Mouse (Mus musculus) embryonic facial prominence, embryonic 13.5 days (tissue): ENCODE results near the gene Eaf1. TPM values are rescaled to one million over a fixed set of nuclear protein-coding genes. Genes with fewer than 3 reads are reported as not detected.

Experiments
- ATAC-seq: fragments of 200-750 bp; cut with Nextera tagmentation; 2 replicates; pipeline ENCODE4 v1.8.0; 2017; ENCODE audit warnings: low read depth; ENCODE audit not compliant: insufficient number of reproducible peaks, insufficient read depth, low FRiP score, low TSS enrichment
- H3K27ac ChIP-seq: fragments of 300-500 bp; sonication (generic); 2 replicates; pipeline ENCODE4 v1.5.1; 2015; ENCODE audit warnings: moderate library complexity, mild to moderate bottlenecking, inconsistent platforms
- H3K27me3 ChIP-seq: fragments of 300-500 bp; sonication (generic); 2 replicates; pipeline ENCODE4 v1.6.1; 2015; ENCODE audit warnings: mild to moderate bottlenecking, inconsistent platforms
- H3K36me3 ChIP-seq: fragments of 300-500 bp; sonication (generic); 2 replicates; pipeline ENCODE4 v1.6.1; 2015; ENCODE audit warnings: mild to moderate bottlenecking, inconsistent platforms
- H3K4me1 ChIP-seq: fragments of 300-500 bp; sonication (generic); 2 replicates; pipeline ENCODE4 v1.6.1; 2015; ENCODE audit warnings: inconsistent platforms
- H3K4me2 ChIP-seq: fragments of 300-500 bp; sonication (generic); 2 replicates; pipeline ENCODE4 v1.6.1; 2015; ENCODE audit warnings: moderate library complexity, mild to moderate bottlenecking, inconsistent platforms
- H3K4me3 ChIP-seq: fragments of 300-500 bp; sonication (generic); 2 replicates; pipeline ENCODE4 v1.5.1; 2015; ENCODE audit warnings: mild to moderate bottlenecking, inconsistent platforms
- H3K9ac ChIP-seq: fragments of 300-500 bp; sonication (generic); 2 replicates; pipeline ENCODE4 v1.6.1; 2015; ENCODE audit warnings: mild to moderate bottlenecking, inconsistent platforms
- H3K9me3 ChIP-seq: fragments of 300-500 bp; sonication (generic); 2 replicates; pipeline ENCODE4 v1.6.1; 2016; ENCODE audit warnings: inconsistent platforms
- WGBS: fragments of 180-500 bp; shearing (Covaris S2); methylation state at CpG from one replicate; pipeline ENCODE4 v1.1.7; 2015; ENCODE audit warnings: mixed read lengths; 5-methylcytosine and 5-hydroxymethylcytosine counted together
- polyA plus RNA-seq: library from polyadenylated mRNA; unstranded; fragments of >200 nt; fragmentation: Nextera tagmentation; extraction: Ambion mirVana; gene quantifications from 2 replicates; pipeline ENCODE4 v1.2.1, GENCODE M21; 2015

The Eaf1 gene
- polyA plus RNA-seq, 1 experiment from 2014 or later: 24.9 TPM

DNA sequence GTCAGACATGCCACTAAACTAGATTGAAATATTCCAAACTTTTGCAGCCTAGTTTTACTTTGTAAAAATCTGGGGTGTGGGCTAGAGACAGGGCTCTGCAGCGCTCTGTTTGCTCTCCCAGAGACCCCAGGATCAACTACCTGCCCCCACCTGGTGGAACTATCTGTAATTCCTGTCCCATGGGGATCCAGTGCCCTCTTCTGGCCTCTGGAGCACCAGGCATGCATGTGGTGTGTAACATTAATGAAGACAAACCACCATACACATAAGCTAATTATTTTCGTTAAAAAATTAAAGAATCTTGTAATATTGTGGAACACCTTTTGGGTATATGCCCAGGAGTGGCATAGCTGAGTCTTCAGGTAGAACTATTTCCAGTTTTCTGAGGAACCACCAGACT lies 20.9 kb upstream of the Eaf1 start:
- no peaks in the 10 kb centered on the region for H3K4me1 ChIP-seq
- H3K4me3 ChIP-seq: no peak overlapping the region
- WGBS: 72% methylated on average over 2 of the region's 2 CpGs
- H3K4me2 ChIP-seq: no peak overlapping the region
- peaks cover 3% of the 10 kb centered on the region for H3K36me3 ChIP-seq
- no peak overlapping the region for H3K9ac ChIP-seq
- H3K27ac ChIP-seq: no peak overlapping the region
- no peaks in the 10 kb centered on the region for H3K27me3 ChIP-seq
- H3K9me3 ChIP-seq: no peaks in the 10 kb centered on the region
- no peak for ATAC-seq

DNA sequence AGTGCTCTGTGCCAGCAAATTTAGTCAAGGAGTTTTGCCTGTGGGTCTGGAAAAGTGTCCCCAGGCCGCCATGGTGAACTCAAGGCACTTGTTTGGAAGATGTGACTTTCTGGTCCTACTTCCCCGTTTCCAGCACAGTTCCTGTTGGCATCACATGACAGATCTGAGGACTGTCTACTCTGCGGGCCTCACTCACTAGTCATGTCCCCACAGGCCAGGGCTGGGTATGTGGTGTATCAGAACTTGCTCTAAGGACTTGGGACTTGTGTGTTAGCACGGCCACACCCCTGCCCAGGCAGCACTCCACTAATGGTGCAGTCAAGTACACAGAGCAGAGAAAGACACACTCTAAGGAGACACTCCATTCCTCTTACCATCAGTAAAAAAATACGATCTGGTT lies 11.8 kb upstream of the Eaf1 start:
- no peaks in the 10 kb centered on the region for H3K27me3 ChIP-seq
- no peaks in the 10 kb centered on the region for H3K9me3 ChIP-seq
- H3K4me2 ChIP-seq: no peak overlapping the region
- no peak overlapping the region for H3K9ac ChIP-seq
- H3K4me1 ChIP-seq: no peaks in the 10 kb centered on the region
- ATAC-seq: no peak
- no peak overlapping the region for H3K4me3 ChIP-seq
- 88% methylated on average over 5 of the region's 5 CpGs for WGBS
- peaks cover 93% of the 10 kb centered on the region for H3K36me3 ChIP-seq
- no peak overlapping the region for H3K27ac ChIP-seq

GRCm38 (mm10) chr14:31486465-31486864 lies 7.7 kb upstream of the Eaf1 start:
- H3K27ac ChIP-seq: no peak overlapping the region
- WGBS: 76% methylated on average over 4 of the region's 4 CpGs
- no peaks in the 10 kb centered on the region for H3K9me3 ChIP-seq
- no peaks in the 10 kb centered on the region for H3K4me1 ChIP-seq
- no peak overlapping the region for H3K9ac ChIP-seq
- peaks cover 94% of the 10 kb centered on the region for H3K36me3 ChIP-seq
- H3K27me3 ChIP-seq: no peaks in the 10 kb centered on the region
- no peak overlapping the region for H3K4me3 ChIP-seq
- no peak overlapping the region for H3K4me2 ChIP-seq
- ATAC-seq: no peak

DNA sequence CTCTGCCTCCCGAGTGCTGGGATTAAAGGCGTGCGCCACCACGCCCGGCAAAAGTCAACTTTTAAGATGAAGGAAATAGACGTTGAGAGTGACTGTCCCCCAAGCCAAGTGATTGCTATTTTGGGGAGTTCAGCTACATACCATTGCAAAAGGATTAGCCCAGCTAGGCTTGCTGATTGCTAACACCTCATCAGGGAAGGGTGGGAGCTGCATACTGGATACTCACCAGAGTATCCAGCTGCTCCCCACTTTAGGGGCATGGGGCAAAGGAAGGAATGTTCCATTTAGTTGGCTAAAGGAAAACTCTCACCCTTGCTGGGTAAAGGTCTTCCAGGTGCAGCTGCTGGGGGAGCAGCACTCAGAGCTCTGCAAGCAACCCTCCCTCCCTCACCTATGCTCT lies 6.1 kb upstream of the Eaf1 start:
- Histone ChIP-seq H3K36me3 (peaks cover 92% of the 10 kb centered on the region), H3K4me3 (no peak overlapping the region)
- 92% methylated on average over 6 of the region's 6 CpGs for WGBS

DNA sequence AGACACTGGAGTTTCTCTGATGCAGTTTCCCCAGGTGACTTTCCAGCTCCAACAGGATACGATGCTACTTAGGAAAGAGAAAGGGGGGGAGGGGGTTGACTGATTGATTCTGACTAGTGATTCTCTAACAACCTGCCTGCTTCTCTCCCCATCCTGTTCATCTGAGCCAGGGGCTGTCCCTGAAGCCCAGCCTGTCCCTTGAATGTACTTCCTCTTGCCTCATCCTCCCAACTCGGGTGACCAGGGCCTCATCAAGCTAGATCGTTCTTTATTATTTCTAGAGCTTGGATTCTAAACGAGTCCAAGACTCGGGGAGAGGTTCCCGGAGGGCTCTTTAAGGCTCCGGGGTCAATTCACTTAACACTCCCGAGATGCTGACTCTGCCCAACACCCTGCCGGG lies 298 bp upstream of the Eaf1 start:
- 35% methylated on average over 9 of the region's 9 CpGs for WGBS
- ATAC-seq: no peak

More for the DNA sequence above, 6.1 kb upstream of the Eaf1 start:
- no peak overlapping the region for H3K4me2 ChIP-seq
- no peak overlapping the region for H3K27ac ChIP-seq
- no peaks in the 10 kb centered on the region for H3K9me3 ChIP-seq
- H3K9ac ChIP-seq: no peak overlapping the region
- H3K27me3 ChIP-seq: no peaks in the 10 kb centered on the region
- peaks cover 7% of the 10 kb centered on the region for H3K4me1 ChIP-seq
- ATAC-seq: no peak

GRCm38 (mm10) chr14:31494975-31495455 lies 816 bp downstream of the Eaf1 start, which contains the start of gene Mettl6:
Gene Mettl6 (minus strand): TSS chr14:31495040.
- H3K4me1 ChIP-seq: peaks cover 39% of the 10 kb centered on the region
- H3K4me3 ChIP-seq: peak within 1 kb of the TSS; percentile 94
- 0% methylated on average over 49 of the region's 49 CpGs for WGBS
- H3K27me3 ChIP-seq: no peaks in the 10 kb centered on the region
- ATAC-seq: peak; percentile 89
- H3K9me3 ChIP-seq: no peaks in the 10 kb centered on the region
- H3K9ac ChIP-seq: peak within 1 kb of the TSS; percentile 89
- H3K36me3 ChIP-seq: peaks cover 48% of the 10 kb centered on the region
- peak within 1 kb of the TSS; percentile 93 for H3K27ac ChIP-seq
- H3K4me2 ChIP-seq: peak within 1 kb of the TSS; percentile 94

More for the DNA sequence above, 298 bp upstream of the Eaf1 start:
- Histone ChIP-seq H3K36me3 (peaks cover 49% of the 10 kb centered on the region), H3K27ac (no peak overlapping the region), H3K27me3 (no peaks in the 10 kb centered on the region), H3K4me1 (peaks cover 39% of the 10 kb centered on the region), H3K4me3 (peak overlapping the region; percentile 94), H3K9ac (peak overlapping the region; percentile 89), H3K4me2 (peak overlapping the region; percentile 94), H3K9me3 (no peaks in the 10 kb centered on the region)

- peak overlapping the region; percentile 89 for H3K9ac ChIP-seq
- 3% methylated on average over 8 of the region's 8 CpGs for WGBS
- peaks cover 39% of the 10 kb centered on the region for H3K4me1 ChIP-seq
- H3K9me3 ChIP-seq: no peaks in the 10 kb centered on the region
- H3K4me3 ChIP-seq: peak overlapping the region; percentile 94
- ATAC-seq: no peak
- peak overlapping the region; percentile 93 for H3K27ac ChIP-seq
- peaks cover 48% of the 10 kb centered on the region for H3K36me3 ChIP-seq
- H3K27me3 ChIP-seq: no peaks in the 10 kb centered on the region
- peak overlapping the region; percentile 94 for H3K4me2 ChIP-seq
These were observed 1.3 kb downstream of the Eaf1 start for GRCm38 (mm10) chr14:31495538-31495937.

GRCm38 (mm10) chr14:31496241-31496646 lies 2.0 kb downstream of the Eaf1 start:
- Histone ChIP-seq H3K9ac (peak overlapping the region; percentile 89), H3K9me3 (no peaks in the 10 kb centered on the region), H3K36me3 (peaks cover 43% of the 10 kb centered on the region), H3K27ac (peak overlapping the region; percentile 93; the same call in 1 of the 2 replicates), H3K27me3 (no peaks in the 10 kb centered on the region), H3K4me3 (peak overlapping the region; percentile 94), H3K4me1 (peaks cover 39% of the 10 kb centered on the region), H3K4me2 (peak overlapping the region; percentile 94)
- WGBS: 39% methylated on average over 7 of the region's 7 CpGs
- ATAC-seq: no peak

- no peaks in the 10 kb centered on the region for H3K9me3 ChIP-seq
- H3K9ac ChIP-seq: no peak overlapping the region
- H3K4me3 ChIP-seq: no peak overlapping the region
- H3K27me3 ChIP-seq: no peaks in the 10 kb centered on the region
- no peak for ATAC-seq
- WGBS: 71% methylated on average over 1 of the region's 1 CpGs
- H3K27ac ChIP-seq: no peak overlapping the region
- H3K36me3 ChIP-seq: peaks cover 58% of the 10 kb centered on the region
- peaks cover 20% of the 10 kb centered on the region for H3K4me1 ChIP-seq
- no peak overlapping the region for H3K4me2 ChIP-seq
These were observed 5.3 kb downstream of the Eaf1 start for GRCm38 (mm10) chr14:31499526-31499925.

DNA sequence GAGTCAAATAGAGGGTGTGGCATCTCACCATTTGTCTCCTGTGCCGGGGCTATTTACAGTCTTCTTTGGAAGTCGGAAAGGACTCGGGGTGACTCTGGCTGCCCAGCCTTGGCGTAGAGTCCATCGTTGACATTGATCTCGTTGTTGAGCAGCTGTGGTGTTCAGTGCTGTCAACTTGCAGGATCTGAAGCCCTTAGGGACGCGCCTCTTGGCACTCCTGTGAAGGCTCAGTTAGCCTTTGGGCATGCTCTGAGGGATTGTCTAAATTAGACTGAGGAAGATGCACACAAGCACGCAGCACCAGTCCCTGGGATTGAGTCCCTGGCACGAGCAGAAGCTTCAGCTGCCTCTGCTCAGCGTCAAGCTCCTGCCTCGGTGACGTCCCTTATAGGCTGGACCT lies 9.2 kb downstream of the Eaf1 start:
- ATAC-seq: no peak
- WGBS: 95% methylated on average over 13 of the region's 13 CpGs
- Histone ChIP-seq H3K27ac (no peak overlapping the region), H3K9ac (no peak overlapping the region), H3K4me1 (no peaks in the 10 kb centered on the region), H3K9me3 (no peaks in the 10 kb centered on the region), H3K4me3 (no peak overlapping the region), H3K27me3 (no peaks in the 10 kb centered on the region), H3K36me3 (peaks cover 88% of the 10 kb centered on the region), H3K4me2 (no peak overlapping the region)

GRCm38 (mm10) chr14:31506456-31506855 lies 12.3 kb downstream of the Eaf1 start:
- no peaks in the 10 kb centered on the region for H3K27me3 ChIP-seq
- ATAC-seq: no peak
- 95% methylated on average over 6 of the region's 6 CpGs for WGBS
- no peak overlapping the region for H3K4me2 ChIP-seq
- H3K4me3 ChIP-seq: no peak overlapping the region
- H3K9me3 ChIP-seq: no peaks in the 10 kb centered on the region
- no peaks in the 10 kb centered on the region for H3K4me1 ChIP-seq
- H3K9ac ChIP-seq: no peak overlapping the region
- no peak overlapping the region for H3K27ac ChIP-seq
- peaks cover 87% of the 10 kb centered on the region for H3K36me3 ChIP-seq

- H3K9me3 ChIP-seq: peaks cover 8% of the 10 kb centered on the region
- H3K27ac ChIP-seq: no peak overlapping the region
- no peak overlapping the region for H3K4me2 ChIP-seq
- peaks cover 53% of the 10 kb centered on the region for H3K36me3 ChIP-seq
- H3K9ac ChIP-seq: no peak overlapping the region
- no peaks in the 10 kb centered on the region for H3K4me1 ChIP-seq
- H3K27me3 ChIP-seq: no peaks in the 10 kb centered on the region
- ATAC-seq: no peak
- no peak overlapping the region for H3K4me3 ChIP-seq
- 90% methylated on average over 2 of the region's 2 CpGs for WGBS
These were observed 15.7 kb downstream of the Eaf1 start for GRCm38 (mm10) chr14:31509911-31510310.
